Mouse (Mus musculus) neural tube, embryonic 11.5 days (tissue): ENCODE data around the gene Ap2a1. TPM values are rescaled to one million over a fixed set of nuclear protein-coding genes. Genes with fewer than 3 reads are reported as not detected.

Experiments used
- polyA plus RNA-seq: library from polyadenylated mRNA; unstranded; fragments of >200 nt; fragmentation: Nextera tagmentation; extraction: Ambion mirVana; gene quantifications from 2 replicates; pipeline ENCODE4 v1.2.1, GENCODE M21; 2014

The Ap2a1 gene
- polyA plus RNA-seq, 1 experiment from 2014 or later = 92.5 TPM

Other genes with a start within 250 kb of the Ap2a1 start
- gene Izumo2, start 220.8 kb downstream of the Ap2a1 start, polyA plus RNA-seq = not detected in 2 replicates
- 37.5 and 41.2 TPM in 2 replicates for gene Vrk3, start 181.1 kb downstream of the Ap2a1 start, polyA plus RNA-seq
- 2.9 and 3.2 TPM in 2 replicates for gene Zfp473, start 178.4 kb downstream of the Ap2a1 start, polyA plus RNA-seq
- 64.2 and 68.3 TPM in 2 replicates for gene Nup62, start 113.4 kb downstream of the Ap2a1 start, polyA plus RNA-seq
- gene Il4i1, start 113.1 kb downstream of the Ap2a1 start, polyA plus RNA-seq = 0.65 and 1.1 TPM in 2 replicates
- 2.1 and 3.1 TPM in 2 replicates for gene Atf5, start 112.8 kb downstream of the Ap2a1 start, polyA plus RNA-seq
- gene Akt1s1, start 80.5 kb downstream of the Ap2a1 start, polyA plus RNA-seq = 37.2 and 49.3 TPM in 2 replicates
- 69.3 and 93.0 TPM in 2 replicates for gene Tbc1d17, start 80.4 kb downstream of the Ap2a1 start, polyA plus RNA-seq
- gene Pnkp, start 72.4 kb downstream of the Ap2a1 start, polyA plus RNA-seq = 30.2 and 30.6 TPM in 2 replicates
- gene Ptov1, start 59.7 kb downstream of the Ap2a1 start, polyA plus RNA-seq = 418 and 419 TPM in 2 replicates
- 87.7 and 93.1 TPM in 2 replicates for gene Med25, start 36.8 kb downstream of the Ap2a1 start, polyA plus RNA-seq
- gene Fuz, start 33.4 kb downstream of the Ap2a1 start, polyA plus RNA-seq = 18.7 and 20.0 TPM in 2 replicates
- gene Tsks, start 13.7 kb upstream of the Ap2a1 start, polyA plus RNA-seq = 0.27 TPM in 1 of 2 replicates, not detected in the other
- 22.0 and 25.2 TPM in 2 replicates for gene Cpt1c, start 45.4 kb upstream of the Ap2a1 start, polyA plus RNA-seq
- 304 and 319 TPM in 2 replicates for gene Prmt1, start 57.1 kb upstream of the Ap2a1 start, polyA plus RNA-seq
- gene Irf3, start 68.2 kb upstream of the Ap2a1 start, polyA plus RNA-seq = 67.1 and 72.3 TPM in 2 replicates
- 51.6 and 52.9 TPM in 2 replicates for gene Bcl2l12, start 69.2 kb upstream of the Ap2a1 start, polyA plus RNA-seq
- 54.7 and 57.6 TPM in 2 replicates for gene Scaf1, start 86.9 kb upstream of the Ap2a1 start, polyA plus RNA-seq
- 17.7 and 20.0 TPM in 2 replicates for gene Rras, start 88.5 kb upstream of the Ap2a1 start, polyA plus RNA-seq
- gene Prr12, start 123.4 kb upstream of the Ap2a1 start, polyA plus RNA-seq = 12.9 and 13.2 TPM in 2 replicates
- 59.3 and 65.1 TPM in 2 replicates for gene Nosip, start 132.9 kb upstream of the Ap2a1 start, polyA plus RNA-seq
- 14.8 and 16.2 TPM in 2 replicates for gene Prrg2, start 133.2 kb upstream of the Ap2a1 start, polyA plus RNA-seq
- 142 and 151 TPM in 2 replicates for gene Rcn3, start 162.7 kb upstream of the Ap2a1 start, polyA plus RNA-seq
- 11.3 and 12.8 TPM in 2 replicates for gene Fcgrt, start 174.4 kb upstream of the Ap2a1 start, polyA plus RNA-seq
- gene Rps11, start 194.9 kb upstream of the Ap2a1 start, polyA plus RNA-seq = 1,454 and 1,462 TPM in 2 replicates
- gene Rpl13a, start 199.3 kb upstream of the Ap2a1 start, polyA plus RNA-seq = 1,071 and 1,190 TPM in 2 replicates
- 0.21 and 0.30 TPM in 2 replicates for gene Gm45713, start 206.7 kb upstream of the Ap2a1 start, polyA plus RNA-seq
- gene Flt3l, start 206.9 kb upstream of the Ap2a1 start, polyA plus RNA-seq = 0.76 and 0.85 TPM in 2 replicates
- 98.4 and 108 TPM in 2 replicates for gene Pih1d1, start 224.8 kb upstream of the Ap2a1 start, polyA plus RNA-seq
- gene Aldh16a1, start 225.1 kb upstream of the Ap2a1 start, polyA plus RNA-seq = 34.2 and 37.6 TPM in 2 replicates
- gene Slc17a7, start 234.5 kb upstream of the Ap2a1 start, polyA plus RNA-seq = 2.3 and 3.6 TPM in 2 replicates